In genomic region chr2:119675831-119676230, GRCm38 (mm10) we compare ENCODE assay signal across 8 mouse cellular contexts. TPM values are rescaled to one million over a fixed set of nuclear protein-coding genes. Genes with fewer than 3 reads are reported as not detected.
DNase-seq lines count a peak whose midpoint lies in the region; ATAC-seq lines count a peak whose summit lies in the region.

No protein-coding gene starts in this region.

- no peaks in the 10 kb centered on the region for H3K27me3 ChIP-seq in megakaryocyte, embryonic 14.5 days (replicated peaks)
- H3K27me3 ChIP-seq in embryonic facial prominence, embryonic 14.5 days (replicated peaks; ENCODE audit: control insufficient read depth, insufficient read depth, low read length): no peaks in the 10 kb centered on the region
- no peaks in the 10 kb centered on the region for H3K27me3 ChIP-seq in limb, embryonic 12.5 days
- H3K27me3 ChIP-seq in stomach, embryonic 14.5 days (ENCODE audit: control insufficient read depth, insufficient read depth, low read length): no peaks in the 10 kb centered on the region

- H3K9ac ChIP-seq in embryonic facial prominence, embryonic 14.5 days (ENCODE audit: low read depth, low read length): peak overlapping the region; percentile 97
- H3K9ac ChIP-seq in limb, embryonic 12.5 days (replicated peaks): peak overlapping the region; percentile 97
- peak overlapping the region; percentile 97 for H3K9ac ChIP-seq in stomach, embryonic 14.5 days (replicated peaks; ENCODE audit: low read depth, low read length)

- H3K4me3 ChIP-seq in megakaryocyte, embryonic 14.5 days (replicated peaks): peak overlapping the region; percentile 98
- peak overlapping the region; percentile 98 for H3K4me3 ChIP-seq in embryonic facial prominence, embryonic 14.5 days (ENCODE audit: low read depth, low read length)
- peak overlapping the region; percentile 99 for H3K4me3 ChIP-seq in limb, embryonic 12.5 days (replicated peaks)
- H3K4me3 ChIP-seq in stomach, embryonic 14.5 days (ENCODE audit: low read depth, low read length): peak overlapping the region; percentile 99

- H3K4me2 ChIP-seq in embryonic facial prominence, embryonic 14.5 days (ENCODE audit: low read depth, low read length): peak overlapping the region; percentile 92
- peak overlapping the region; percentile 86 for H3K4me2 ChIP-seq in limb, embryonic 12.5 days
- peak overlapping the region; percentile 76 for H3K4me2 ChIP-seq in stomach, embryonic 14.5 days (replicated peaks; ENCODE audit: low read depth, low read length)

- peak overlapping the region; percentile 88; the same call in 1 of the 2 replicates for H3K27ac ChIP-seq in embryonic facial prominence, embryonic 14.5 days (replicated peaks; ENCODE audit: low read depth, low read length)
- no peak overlapping the region for H3K27ac ChIP-seq in limb, embryonic 12.5 days
- H3K27ac ChIP-seq in stomach, embryonic 14.5 days (ENCODE audit: low read length): no peak overlapping the region

- DNase-seq in embryonic facial prominence, embryonic 14.5 days (ENCODE audit: low spot score): no peak
- DNase-seq in left cerebral cortex, adult 18-20 months (ENCODE audit: low spot score in 2 of 2): no peak
- DNase-seq in B cell, adult 2 months: no peak
- DNase-seq in adrenal gland, adult 8-10 months: no peak

- WGBS in embryonic facial prominence, embryonic 14.5 days: 4% methylated on average over 5 of the region's 5 CpGs
- WGBS in limb, embryonic 12.5 days: 5% methylated on average over 5 of the region's 5 CpGs
- 6% methylated on average over 5 of the region's 5 CpGs for WGBS in stomach, embryonic 14.5 days

- no peak for ATAC-seq in megakaryocyte, adult 5-6 weeks (ENCODE audit: poor library complexity, severe bottlenecking)
- ATAC-seq in embryonic facial prominence, embryonic 14.5 days (ENCODE audit: low read depth): no peak
- ATAC-seq in limb, embryonic 12.5 days (ENCODE audit: insufficient number of reproducible peaks, insufficient read depth, low FRiP score, low TSS enrichment, low read depth): no peak
- no peak for ATAC-seq in stomach, embryonic 14.5 days (ENCODE audit: insufficient number of reproducible peaks, insufficient read depth, low FRiP score, low read depth)

- H3K4me1 ChIP-seq in megakaryocyte, embryonic 14.5 days: peaks cover 38% of the 10 kb centered on the region
- H3K4me1 ChIP-seq in embryonic facial prominence, embryonic 14.5 days (ENCODE audit: control insufficient read depth, insufficient read depth, low read length): peaks cover 15% of the 10 kb centered on the region
- peaks cover 15% of the 10 kb centered on the region; the same call in 1 of the 2 replicates for H3K4me1 ChIP-seq in limb, embryonic 12.5 days (replicated peaks)
- 0 out of 2 replicates have a peak, but pooled peaks cover 3% of the 10 kb centered on the region for H3K4me1 ChIP-seq in stomach, embryonic 14.5 days (ENCODE audit: control insufficient read depth, insufficient read depth, low read length)

- H3K36me3 ChIP-seq in megakaryocyte, embryonic 14.5 days (replicated peaks; ENCODE audit: low read length): peaks cover 18% of the 10 kb centered on the region
- H3K36me3 ChIP-seq in embryonic facial prominence, embryonic 14.5 days (ENCODE audit: control insufficient read depth, insufficient read depth, low read length): peaks cover 8% of the 10 kb centered on the region; the same call in 1 of the 2 replicates
- H3K36me3 ChIP-seq in limb, embryonic 12.5 days: peaks cover 12% of the 10 kb centered on the region; the same call in 1 of the 2 replicates
- no peaks in the 10 kb centered on the region; the same call in 1 of the 2 replicates for H3K36me3 ChIP-seq in stomach, embryonic 14.5 days (ENCODE audit: control insufficient read depth, insufficient read depth, low read length)

- H3K9me3 ChIP-seq in megakaryocyte, embryonic 14.5 days: no peaks in the 10 kb centered on the region
- no peaks in the 10 kb centered on the region for H3K9me3 ChIP-seq in embryonic facial prominence, embryonic 14.5 days (ENCODE audit: control insufficient read depth, low read length)
- no peaks in the 10 kb centered on the region for H3K9me3 ChIP-seq in limb, embryonic 12.5 days
- no peaks in the 10 kb centered on the region for H3K9me3 ChIP-seq in stomach, embryonic 14.5 days (ENCODE audit: control insufficient read depth, low read depth, low read length)

RNA-seq across cellular contexts. Expression of gene Rtf1, which starts 1.0 kb away (rescaled TPM):
- polyA plus RNA-seq in megakaryocyte, embryonic 14.5 days (2012; ENCODE audit: insufficient read depth, low replicate concordance): 19.2 and 81.2 TPM in 2 replicates
- total RNA-seq in megakaryocyte, adult 5-6 weeks (2015): 29.7 and 32.6 TPM in 2 replicates
- total RNA-seq in megakaryocyte, adult 5-6 weeks (2017): 26.7 and 27.0 TPM in 2 replicates
- 23.2 and 26.2 TPM in 2 replicates for polyA plus RNA-seq in embryonic facial prominence, embryonic 14.5 days (2014; fragmentation: Nextera tagmentation; extraction: Ambion mirVana)
- polyA plus RNA-seq in limb, embryonic 12.5 days (2016; fragmentation: Nextera tagmentation; extraction: Ambion mirVana): 79.0 and 89.2 TPM in 2 replicates
- 39.0 and 39.8 TPM in 2 replicates for polyA plus RNA-seq in stomach, embryonic 14.5 days (2014; fragmentation: Nextera tagmentation; extraction: Ambion mirVana)
- 10 to 100 TPM; 53.3 to 61.3 TPM for total RNA-seq in left cerebral cortex, adult 18-20 months (2021)
- total RNA-seq in adrenal gland, adult 8-10 months (2022): 10 to 100 TPM; 27.3 to 33.0 (median 28.7) TPM

RNA-seq across cellular contexts. Expression of gene Ndufaf1, which starts 13.2 kb away (rescaled TPM):
- 1.1 and 1.6 TPM in 2 replicates for polyA plus RNA-seq in megakaryocyte, embryonic 14.5 days (2012; ENCODE audit: insufficient read depth, low replicate concordance)
- total RNA-seq in megakaryocyte, adult 5-6 weeks (2015): 15.8 and 16.4 TPM in 2 replicates
- 8.8 and 13.0 TPM in 2 replicates for total RNA-seq in megakaryocyte, adult 5-6 weeks (2017)
- polyA plus RNA-seq in embryonic facial prominence, embryonic 14.5 days (2014; fragmentation: Nextera tagmentation; extraction: Ambion mirVana): 39.4 and 40.4 TPM in 2 replicates
- polyA plus RNA-seq in limb, embryonic 12.5 days (2016; fragmentation: Nextera tagmentation; extraction: Ambion mirVana): 49.0 and 50.9 TPM in 2 replicates
- polyA plus RNA-seq in stomach, embryonic 14.5 days (2014; fragmentation: Nextera tagmentation; extraction: Ambion mirVana): 39.5 and 42.4 TPM in 2 replicates
- total RNA-seq in left cerebral cortex, adult 18-20 months (2021): 10 to 100 TPM; 29.8 to 31.9 TPM
- 10 to 100 TPM; 37.8 to 47.3 (median 43.0) TPM for total RNA-seq in adrenal gland, adult 8-10 months (2022)

RNA-seq across cellular contexts. Expression of gene Oip5, which starts 57.6 kb away (rescaled TPM):
- polyA plus RNA-seq in megakaryocyte, embryonic 14.5 days (2012; ENCODE audit: insufficient read depth, low replicate concordance): 4.8 TPM in 1 of 2 replicates, not detected in the other
- total RNA-seq in megakaryocyte, adult 5-6 weeks (2015): 17.7 and 20.5 TPM in 2 replicates
- 15.3 and 17.2 TPM in 2 replicates for total RNA-seq in megakaryocyte, adult 5-6 weeks (2017)
- polyA plus RNA-seq in embryonic facial prominence, embryonic 14.5 days (2014; fragmentation: Nextera tagmentation; extraction: Ambion mirVana): 15.3 and 17.9 TPM in 2 replicates
- polyA plus RNA-seq in limb, embryonic 12.5 days (2016; fragmentation: Nextera tagmentation; extraction: Ambion mirVana): 32.2 and 37.5 TPM in 2 replicates
- 26.7 and 27.1 TPM in 2 replicates for polyA plus RNA-seq in stomach, embryonic 14.5 days (2014; fragmentation: Nextera tagmentation; extraction: Ambion mirVana)
- under 1 TPM; 0.33 to 0.53 TPM for total RNA-seq in left cerebral cortex, adult 18-20 months (2021)
- total RNA-seq in adrenal gland, adult 8-10 months (2022): 1 to 10 TPM in 3 of 4 experiments, under 1 TPM in 1; 0.65 to 1.8 (median 1.2) TPM

RNA-seq across cellular contexts. Expression of gene Nusap1, which starts 57.7 kb away (rescaled TPM):
- 1.3 TPM in 1 of 2 replicates, not detected in the other for polyA plus RNA-seq in megakaryocyte, embryonic 14.5 days (2012; ENCODE audit: insufficient read depth, low replicate concordance)
- 144 and 159 TPM in 2 replicates for total RNA-seq in megakaryocyte, adult 5-6 weeks (2015)
- 156 and 168 TPM in 2 replicates for total RNA-seq in megakaryocyte, adult 5-6 weeks (2017)
- polyA plus RNA-seq in embryonic facial prominence, embryonic 14.5 days (2014; fragmentation: Nextera tagmentation; extraction: Ambion mirVana): 47.5 and 56.6 TPM in 2 replicates
- polyA plus RNA-seq in limb, embryonic 12.5 days (2016; fragmentation: Nextera tagmentation; extraction: Ambion mirVana): 88.2 and 90.2 TPM in 2 replicates
- polyA plus RNA-seq in stomach, embryonic 14.5 days (2014; fragmentation: Nextera tagmentation; extraction: Ambion mirVana): 73.0 and 73.2 TPM in 2 replicates
- total RNA-seq in left cerebral cortex, adult 18-20 months (2021): under 1 TPM; 0.28 to 0.70 TPM
- 1 to 10 TPM in 3 of 4 experiments, under 1 TPM in 1; 0.64 to 1.8 (median 1.4) TPM for total RNA-seq in adrenal gland, adult 8-10 months (2022)

Comparison
In these comparisons a context has a peak if more than half of its experiments do, and no peak if none do; other contexts are left out.
1. RNA of gene Ndufaf1, which starts 13.2 kb away (polyA plus RNA-seq): 49.0 to 50.9 TPM in limb, embryonic 12.5 days, 39.5 to 42.4 TPM in stomach, embryonic 14.5 days and 39.4 to 40.4 TPM in embryonic facial prominence, embryonic 14.5 days; 1.1 to 1.6 TPM in megakaryocyte, embryonic 14.5 days; every median in the first group is over 10 times any median in the second.
2. Peak in every context shown above with its lines, with median percentiles within 50 percentile points of each other: H3K4me3 ChIP-seq, H3K4me2 ChIP-seq and H3K9ac ChIP-seq.